Mouse (Mus musculus) kidney, adult 9 months (tissue): ENCODE data around the gene Rab5b.
A peak's percentile ranks its signal among the peaks of the same experiment; 100 is the strongest.

ENCODE experiments used
- DNase-seq: peaks from one replicate; pipeline ENCODE4 v3.0.0; 2022

Gene Rab5b

DNA sequence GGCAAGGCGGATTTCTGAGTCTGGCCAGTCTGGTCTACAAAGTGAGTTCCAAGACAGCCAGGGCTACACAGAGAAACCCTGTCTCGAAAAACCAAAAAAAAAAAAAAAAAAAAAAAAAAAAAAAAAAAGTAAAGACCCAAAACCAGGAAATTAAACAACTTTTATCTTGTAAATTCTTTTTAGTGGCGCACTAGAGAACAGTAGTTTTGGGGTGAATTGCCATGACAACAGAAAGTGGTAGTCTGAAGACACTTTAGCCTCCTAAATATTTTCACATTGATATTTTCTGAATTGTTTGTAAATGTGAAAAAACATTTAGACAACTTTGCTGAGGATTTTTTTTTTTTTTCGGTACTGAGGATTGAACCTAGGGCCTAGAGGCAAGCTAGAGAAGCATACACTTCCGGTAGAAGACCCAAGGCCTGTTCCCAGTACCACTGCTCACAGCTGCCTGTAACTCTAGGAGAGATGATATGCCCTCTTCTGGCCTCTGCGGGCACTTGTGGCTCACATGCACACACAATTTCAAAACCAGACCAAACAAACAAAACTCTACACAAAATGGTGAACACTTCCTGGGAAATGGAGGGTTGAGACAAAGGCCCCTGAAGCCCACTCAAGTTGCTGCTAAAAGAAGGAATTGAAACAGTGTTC, 1.1 kb upstream of the Rab5b start:
- DNase-seq, result no peak

DNA sequence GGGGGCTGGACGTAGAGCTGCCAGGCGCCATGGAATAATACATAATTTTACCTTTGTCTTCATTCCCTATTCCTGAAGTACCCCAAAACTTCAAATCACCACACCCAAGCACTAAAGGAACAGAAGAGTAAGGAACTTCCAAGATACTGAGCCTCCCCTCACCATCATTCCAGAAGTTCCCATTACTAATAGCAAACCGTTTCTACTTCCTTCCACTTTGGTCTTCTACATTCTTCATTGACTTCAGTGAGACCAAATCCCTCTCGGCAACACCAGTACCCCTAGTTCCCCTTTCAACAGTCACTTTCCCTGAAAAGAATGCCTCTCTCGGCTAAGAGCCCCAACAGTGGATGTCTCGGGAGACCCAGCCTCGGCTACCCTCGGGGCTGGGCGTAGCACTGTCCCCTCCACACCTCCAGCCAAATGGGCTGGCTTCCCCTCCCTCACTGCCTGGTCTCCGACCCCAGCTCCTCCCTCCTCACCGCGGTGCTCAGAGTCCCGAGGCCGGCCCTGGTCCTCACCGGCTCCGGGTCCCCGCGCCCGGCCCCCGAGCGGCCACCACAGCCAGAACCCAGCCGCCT, 563 bp downstream of the Rab5b start:
- DNase-seq, result no peak

DNA sequence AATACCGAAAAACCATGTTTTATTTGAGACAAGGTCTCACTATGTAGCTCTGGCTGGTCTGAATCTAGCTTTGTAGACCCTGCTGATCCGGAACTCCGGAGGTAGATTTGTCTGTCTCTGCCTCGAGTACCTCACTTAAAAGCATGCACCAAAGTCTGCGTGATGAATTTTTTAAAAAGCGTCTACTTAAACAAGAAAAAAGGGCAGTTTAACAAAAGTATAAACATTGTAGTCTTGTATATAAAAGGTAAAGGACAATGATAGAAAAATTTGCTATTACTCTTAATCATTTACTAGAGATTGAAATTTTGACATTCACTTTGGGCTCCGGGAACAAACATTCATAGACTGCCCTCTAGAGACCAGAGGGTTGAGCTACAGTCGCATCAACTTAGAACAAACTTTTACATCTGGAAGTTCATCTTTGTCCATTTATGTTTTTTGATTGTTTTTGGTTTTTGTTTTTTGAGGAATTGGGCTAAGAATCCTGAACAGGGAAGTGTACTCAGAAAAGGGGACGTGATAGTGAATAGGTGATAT, 21.5 kb downstream of the Rab5b start:
- peak; percentile 69 for DNase-seq

DNA sequence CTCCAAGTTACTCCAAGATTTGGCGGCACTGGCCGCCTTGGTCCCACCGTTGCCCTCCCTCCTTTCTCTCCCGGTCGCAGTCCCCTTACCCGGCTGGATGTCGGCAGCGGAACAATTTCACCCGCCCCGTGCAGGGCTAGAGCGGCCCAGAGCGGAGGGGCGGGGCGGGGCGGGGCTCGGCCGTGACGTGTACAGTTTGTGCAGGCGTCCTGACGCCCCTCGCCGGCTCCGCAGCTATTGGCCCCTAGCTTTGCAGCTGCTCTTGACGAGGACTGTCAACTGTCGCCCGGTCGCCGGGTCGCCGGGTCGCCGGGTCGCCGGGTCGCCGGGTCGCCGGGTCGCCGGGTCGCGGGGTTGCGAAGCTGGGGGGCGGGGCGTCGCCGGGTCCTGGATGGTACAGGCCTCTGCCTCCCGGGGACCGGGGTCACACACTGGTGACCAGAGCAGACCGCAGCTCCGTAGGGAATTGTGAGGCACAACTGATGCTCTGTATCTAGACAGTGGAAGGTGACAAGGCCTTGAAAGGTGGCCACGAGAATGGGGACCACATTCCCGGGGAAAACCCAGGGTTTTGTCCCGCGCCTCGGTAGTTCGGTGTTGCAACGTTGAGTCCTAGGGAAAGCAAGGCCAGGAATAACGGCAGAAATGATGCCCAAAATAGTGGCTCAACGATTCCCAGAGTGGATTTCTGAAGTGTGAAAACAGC, 22.1 kb downstream of the Rab5b start, which contains the start of gene Suox:
TSS of gene Suox (minus strand) at position 311 of the 706 bp plus-strand sequence.
- peak; percentile 86 for DNase-seq

DNA sequence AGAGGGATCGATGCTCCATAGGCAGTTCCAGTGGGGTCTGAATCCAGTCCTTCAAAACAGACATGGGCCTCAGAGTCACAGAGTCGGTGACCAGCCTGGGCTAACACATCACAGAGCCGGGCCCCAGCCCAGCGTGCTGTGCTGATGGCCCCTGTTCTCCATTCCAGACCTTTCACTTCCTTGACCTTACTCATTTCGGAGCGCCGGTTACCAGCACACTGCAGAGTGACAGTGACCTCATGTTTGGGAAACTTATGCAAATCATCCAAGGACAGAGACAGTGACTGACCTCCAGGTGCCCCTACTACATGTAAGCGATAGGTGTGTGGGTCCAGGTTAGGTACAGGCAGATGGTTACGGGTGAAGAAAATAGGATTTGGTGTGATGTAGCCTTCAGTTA, 24.9 kb downstream of the Rab5b start:
- DNase-seq, result no peak

DNA sequence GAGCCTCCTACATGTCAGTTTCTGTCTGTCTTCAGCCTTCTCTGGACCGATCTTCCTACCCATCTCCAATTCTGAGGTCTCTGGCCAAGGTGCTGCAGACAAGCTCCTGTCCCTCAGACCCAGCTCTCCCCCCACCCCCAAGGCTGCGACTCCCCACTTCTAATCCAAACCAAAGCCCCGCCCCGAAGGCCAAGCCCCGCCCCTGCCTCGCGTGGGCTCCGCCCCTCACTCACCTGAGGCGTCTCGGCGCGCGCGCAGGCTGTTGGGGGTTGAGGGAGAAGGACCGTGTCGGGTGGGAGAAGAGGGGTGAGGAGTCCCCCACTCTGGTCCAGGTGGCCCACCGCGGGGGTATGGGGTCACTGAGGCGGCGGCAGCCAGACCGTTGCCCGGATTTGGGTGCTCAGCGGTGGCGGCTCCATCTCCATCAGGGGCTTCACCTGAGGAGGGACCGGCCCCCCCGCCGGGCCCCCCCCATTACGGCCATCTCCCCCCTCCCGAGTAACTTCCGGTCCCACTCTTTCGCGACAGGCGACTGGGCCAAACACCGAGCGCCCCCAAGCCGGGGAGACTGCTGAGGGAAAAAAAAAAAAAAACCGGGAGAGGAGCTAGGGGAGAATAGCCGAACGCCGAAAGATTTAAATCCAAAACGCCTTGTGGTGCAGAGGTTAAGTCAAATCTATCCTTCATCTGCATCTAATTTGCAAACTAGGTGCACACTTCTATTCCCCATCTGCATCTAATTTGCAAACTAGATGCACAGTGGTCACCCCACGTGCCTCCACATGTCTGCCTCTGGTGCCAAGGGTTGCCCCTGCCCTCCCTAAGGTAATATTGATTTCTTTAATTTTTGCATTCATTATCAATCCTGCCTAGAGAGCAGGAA, 27.0 kb downstream of the Rab5b start:
- DNase-seq, result peak; percentile 84

DNA sequence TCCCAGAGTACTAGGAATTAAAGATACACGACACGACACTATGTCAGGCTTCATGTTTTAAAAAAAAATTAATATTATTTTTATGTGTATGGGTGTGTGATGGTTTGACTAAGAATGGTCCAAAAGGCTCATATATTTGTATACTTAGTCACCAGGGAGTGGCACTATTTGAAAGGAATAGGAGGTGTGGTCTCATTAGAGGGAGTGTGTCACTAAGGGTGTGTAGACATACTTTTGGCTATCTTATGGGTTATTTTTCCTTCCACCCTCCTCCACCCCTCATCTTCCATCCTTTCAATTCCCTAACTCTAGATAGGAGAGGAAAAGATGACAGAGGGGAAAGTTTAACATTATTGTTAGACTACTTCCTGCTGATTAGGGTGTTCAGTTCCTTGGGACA, 30.3 kb downstream of the Rab5b start:
- DNase-seq, result no peak

DNA sequence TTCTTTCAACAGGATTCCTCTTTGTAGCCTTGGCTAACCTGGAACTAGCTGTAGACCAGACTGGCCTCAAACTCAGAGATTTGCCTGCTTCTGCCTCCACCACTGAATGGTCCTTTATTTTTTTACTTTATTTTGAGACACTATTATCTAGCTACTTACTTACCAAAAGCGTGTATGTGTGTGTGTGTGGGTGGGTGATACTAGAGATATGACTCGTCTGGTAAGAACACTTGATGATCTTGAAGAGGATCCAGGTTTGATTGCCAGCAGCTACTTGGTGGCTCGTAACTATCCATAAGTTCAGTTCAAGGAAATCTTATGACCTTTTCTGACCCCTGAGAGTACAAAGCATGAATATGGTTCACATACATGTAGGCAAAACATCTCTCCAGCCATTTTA, 30.8 kb downstream of the Rab5b start:
- DNase-seq, result no peak

DNA sequence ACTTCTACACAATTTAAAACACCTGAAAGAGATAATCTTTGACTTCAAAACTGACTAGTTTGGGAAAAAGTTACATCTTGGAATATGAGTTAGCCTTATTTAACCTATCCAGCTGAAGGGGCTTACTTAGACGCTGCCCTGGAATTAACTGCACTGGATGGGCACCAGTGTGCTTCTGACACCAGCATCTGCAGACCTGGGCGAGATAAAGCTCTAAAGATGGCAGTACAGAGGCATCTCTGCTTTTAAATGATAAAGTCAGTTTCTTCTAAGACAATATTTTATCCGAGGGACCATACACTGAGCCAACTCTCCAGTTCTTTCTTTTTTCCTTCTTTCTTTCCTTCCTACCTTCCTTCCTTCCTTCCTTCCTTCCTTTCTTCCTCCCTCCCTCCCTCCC, 31.3 kb downstream of the Rab5b start:
- no peak for DNase-seq

DNA sequence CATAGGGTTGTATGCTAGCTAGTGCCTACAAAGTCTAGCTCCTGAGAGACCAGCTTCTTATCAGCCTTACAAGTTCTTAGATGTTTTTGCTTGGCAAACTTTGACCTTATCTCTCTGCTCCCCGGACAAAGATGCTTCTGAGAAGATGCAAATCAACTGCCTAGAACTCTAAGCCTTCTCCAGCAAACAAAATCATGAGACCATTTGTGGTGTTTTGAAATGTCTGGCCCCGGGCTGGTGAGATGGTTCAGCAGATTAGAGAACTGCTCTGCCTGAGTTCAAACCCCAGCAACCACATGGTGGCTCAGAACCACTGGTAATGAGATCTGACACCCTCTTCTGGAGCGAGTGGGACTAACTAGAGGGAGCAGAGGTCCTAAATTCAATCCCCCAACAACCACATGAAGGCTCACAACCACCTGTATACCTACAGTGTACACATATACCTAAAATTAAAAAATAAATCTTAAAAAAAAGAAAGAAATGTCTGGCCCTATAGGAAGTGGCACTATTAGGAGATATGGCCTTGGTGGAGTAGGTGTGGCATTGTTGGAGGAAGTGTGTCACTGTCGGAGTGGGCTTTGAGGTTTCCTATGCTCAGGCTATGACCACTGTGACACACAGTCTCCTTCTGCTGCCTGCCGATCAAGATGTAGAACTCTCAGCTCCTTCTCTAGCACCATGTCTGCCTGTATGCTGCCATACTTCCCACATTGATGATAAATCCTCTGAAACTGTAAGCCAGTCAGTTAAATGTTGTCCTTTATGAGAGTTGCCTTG, 32.4 kb downstream of the Rab5b start:
- DNase-seq, result no peak

DNA sequence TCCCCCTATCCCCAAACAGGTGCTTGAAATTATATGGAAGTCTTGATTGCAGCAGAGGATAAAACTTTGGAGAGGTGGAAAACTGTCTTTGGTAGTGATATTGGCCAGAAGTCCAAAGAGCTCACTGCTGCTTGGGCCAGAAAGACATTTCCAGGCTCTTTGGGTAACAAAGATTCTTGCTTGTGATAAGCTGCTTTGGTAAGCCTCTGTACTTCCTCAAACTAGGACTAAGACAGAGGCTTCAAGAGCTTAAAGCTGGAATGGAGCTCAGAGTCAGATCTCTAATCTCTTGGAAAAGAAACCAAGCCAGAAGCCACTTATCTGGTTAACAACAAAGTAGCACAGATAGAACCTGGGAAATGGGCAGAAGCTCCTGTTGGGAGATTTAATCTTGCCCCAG, 33.6 kb downstream of the Rab5b start:
- DNase-seq, result no peak

DNA sequence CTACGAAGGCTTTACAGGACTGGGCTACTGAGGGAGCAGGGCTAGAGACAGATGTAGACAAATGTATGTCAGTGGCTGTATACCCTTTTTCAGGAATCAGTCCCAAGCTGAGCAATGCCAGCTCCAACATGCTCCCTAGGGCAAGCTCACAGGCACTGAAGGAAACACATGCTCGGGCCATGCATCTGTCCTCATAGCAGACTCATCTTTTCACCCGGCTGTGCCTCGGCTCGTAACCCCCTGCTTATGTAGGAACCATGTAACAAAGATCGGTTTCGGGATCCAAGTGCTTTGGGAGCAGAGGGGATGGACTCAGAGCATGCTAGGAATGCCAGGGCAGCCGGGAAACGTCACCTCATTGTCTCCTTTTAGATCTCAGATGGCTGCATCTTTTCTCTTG, 36.6 kb downstream of the Rab5b start:
- no peak for DNase-seq

DNA sequence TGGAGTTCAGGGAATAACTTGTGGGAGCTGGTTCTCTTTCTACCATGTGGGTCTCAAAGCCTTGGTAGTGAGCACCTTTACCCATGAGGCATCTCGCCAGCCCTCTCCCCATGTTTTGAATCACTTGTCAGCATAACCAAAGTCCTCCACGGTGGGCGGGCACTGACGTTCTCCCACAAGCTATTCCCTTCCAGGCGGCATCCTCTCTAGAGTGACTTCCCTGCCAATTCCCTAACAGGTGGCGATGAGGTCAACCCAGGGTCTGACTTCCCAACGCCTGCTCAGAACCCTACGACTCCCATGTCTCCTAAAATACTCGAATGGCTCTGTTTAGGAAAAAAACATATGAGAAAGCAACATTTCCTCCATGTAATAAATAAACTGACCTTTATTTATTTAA, 38.2 kb downstream of the Rab5b start:
- DNase-seq, result peak; percentile 62

DNA sequence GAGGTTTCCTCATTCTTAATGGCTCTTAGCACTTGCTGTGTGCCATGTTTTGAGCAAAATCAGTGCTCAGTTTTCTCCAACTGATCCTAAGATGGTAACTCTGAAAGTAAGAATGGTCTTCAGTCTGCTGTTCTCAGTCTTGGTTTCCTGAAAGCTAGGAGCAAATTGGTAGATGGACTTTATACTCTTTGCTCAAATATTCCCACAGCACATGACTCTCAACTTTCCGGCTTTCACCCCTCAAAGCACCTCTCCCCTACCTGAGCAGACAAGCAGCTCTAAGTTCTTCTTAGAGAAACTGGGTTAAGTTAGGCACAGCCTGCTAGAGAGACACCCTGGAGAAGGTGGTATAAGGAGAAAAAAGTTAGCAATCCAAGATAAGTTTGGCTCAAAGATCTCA, 39.3 kb downstream of the Rab5b start:
- peak; percentile 66 for DNase-seq

DNA sequence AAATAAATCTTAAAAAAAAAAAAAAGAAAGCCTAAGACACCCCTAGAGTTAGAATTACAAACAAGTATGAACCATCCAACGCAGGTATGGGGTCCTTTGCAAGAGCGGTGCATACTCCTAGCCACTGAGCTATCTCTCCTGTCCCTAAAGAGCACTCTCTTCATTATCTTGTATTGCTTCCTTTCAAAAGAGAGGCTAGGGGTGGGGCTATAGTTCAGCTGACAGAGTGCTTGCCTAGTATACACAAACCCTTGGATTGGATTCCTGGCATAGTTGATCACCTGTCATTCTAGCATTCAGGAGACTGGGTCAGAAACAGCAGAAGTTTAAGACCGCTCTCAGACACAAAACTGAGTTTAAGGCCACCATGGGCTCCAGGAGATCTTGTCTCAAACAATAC, 40.8 kb downstream of the Rab5b start:
- no peak for DNase-seq

DNA sequence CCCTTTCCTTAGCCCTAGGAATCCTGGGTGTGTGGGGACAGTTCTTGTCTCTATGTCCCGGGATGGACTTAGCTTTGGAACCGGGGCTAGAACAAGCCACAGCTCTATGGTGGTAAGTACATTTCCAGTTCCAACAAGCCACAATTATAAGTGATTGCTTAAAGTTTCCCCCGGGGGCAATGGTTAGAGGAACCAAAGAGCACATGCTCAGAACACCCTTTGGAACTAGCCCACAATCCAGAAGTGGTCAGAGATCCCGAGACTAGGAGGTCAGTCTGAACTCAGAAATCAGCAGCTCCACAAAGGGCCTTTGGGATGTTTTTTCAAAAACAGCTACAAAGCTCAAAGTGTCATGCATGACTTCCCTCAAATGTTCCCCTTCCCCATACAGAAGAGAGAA, 42.2 kb downstream of the Rab5b start:
- peak; percentile 89 for DNase-seq

DNA sequence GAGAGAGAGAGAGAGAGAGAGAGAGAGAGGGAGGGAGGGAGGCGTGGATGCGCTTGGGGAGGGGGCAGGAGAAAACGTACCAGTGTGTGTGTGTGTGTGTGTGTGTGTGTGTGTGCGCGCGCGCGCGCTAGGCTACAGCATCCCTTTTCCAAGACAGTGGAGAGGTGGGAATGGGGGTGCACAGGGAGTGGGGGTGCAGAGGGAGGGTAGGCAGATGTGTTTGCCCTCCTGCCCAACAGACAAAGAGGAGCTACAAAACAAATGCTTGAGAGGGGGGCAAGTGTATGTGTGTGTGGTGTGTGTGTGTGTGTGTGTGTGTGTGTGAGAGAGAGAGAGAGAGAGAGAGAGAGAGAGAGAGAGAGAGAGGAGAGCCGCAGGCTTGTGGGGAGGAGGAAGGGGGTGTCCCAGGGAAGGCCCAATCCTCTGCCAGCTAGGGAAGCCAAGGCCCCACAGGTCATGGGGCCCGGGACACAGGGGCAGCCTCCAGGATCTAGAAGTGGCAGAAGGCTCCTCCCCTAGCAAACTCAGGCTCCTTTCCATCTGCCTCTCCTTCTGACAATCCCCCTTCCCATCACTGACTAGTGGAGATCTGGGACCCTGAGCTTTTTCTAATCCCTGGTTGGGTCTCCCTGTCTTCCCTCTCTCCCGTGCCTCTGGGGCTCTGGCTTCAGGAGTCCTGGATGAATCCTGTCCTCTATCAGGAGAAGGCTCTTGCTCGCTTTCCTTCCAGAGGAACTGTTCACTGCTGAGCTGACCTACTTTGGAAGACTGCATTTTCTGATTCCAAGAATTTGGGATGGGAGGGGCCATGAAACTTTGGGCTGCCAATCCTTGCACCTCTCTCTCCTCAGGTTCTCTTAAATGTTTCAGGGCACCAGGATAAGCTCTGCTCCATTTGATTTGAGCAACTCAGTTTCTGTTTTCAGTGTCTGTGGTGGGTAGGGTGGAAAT, 49.6 kb downstream of the Rab5b start:
- DNase-seq, result peak; percentile 53

DNA sequence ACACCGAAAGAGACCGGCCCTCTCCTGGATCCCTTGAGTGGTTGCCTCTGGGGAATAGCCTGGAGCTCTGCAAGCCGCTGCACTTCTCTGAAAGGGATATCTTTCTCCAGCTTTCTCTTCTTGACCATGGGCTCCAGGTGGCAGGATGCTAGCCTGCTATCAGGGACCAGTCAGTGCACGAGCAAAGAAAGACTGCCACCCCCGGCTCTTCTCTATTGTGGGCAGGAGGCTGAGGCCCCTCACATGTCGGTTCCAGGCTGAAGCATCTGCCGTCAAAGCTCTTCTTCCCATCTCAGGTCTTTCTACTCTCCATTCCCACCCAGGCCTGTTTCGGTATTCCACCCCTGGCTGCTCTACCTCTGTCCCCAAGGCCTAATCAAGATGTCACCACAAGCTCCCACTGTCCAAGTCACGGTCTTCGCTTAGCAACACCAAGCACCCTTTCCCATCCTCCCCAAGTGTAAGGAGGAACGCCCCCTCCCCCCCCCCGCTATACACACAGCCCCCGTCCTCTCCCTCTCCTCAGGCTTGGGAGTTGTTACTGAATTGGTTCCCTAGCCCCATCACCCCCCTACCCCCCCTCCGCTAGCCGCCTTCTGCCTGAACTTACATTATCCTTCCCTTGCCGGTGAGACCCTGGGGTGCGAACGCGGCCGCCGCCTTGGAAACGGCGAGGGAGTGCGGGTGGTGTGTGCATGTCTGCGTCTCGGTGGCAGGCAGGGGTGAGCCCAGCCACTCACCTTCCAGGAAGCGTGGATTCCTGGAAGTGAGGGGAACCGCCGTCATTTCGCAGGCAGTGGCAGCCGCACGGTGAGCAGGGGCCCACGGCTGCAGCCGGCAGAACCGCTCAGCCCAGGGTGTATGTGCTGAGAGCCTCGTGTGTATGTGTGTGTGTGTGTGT, 50.7 kb downstream of the Rab5b start, which contains the start of gene Ikzf4:
TSS of gene Ikzf4 (minus strand) at position 881 of the 901 bp plus-strand sequence.
- peak; percentile 26 for DNase-seq

DNA sequence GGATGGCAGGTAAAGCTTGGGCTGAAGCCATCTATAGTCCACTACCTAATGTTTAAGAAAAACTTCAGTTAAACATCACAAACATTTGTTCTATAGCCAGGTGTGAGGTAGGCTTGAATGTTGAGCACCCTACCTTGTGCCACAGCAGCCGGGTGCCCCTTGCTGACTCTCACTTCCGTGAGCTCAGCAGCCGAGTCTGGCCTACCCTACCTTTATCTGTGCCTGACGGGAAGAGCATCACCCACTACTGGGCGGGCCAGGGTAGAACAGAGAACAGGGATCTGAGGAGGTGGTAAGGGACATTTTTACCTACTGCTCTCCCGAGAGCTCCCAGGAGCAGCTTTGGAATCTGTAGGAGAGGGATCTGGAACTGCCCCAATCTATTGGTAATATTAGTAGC, 53.3 kb downstream of the Rab5b start:
- no peak for DNase-seq

DNA sequence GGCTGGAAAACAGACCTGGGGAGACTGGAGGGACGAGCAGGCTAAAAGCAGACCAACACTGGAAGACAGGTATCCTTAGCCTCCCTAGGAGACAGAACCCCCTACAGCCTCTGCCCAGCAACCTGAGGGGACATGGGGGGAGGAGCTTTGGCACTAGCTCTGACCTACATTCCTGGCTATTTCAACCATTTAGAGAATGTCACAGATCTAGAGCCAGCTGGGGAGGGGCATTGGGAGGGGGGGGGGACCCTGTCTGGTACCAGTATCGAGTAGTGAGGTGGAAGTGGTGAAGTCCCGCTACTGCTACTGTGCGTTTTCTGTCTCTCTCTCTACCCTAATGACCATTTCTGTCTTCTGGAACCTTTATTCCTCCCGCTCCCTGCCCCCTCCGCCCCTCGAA, 54.2 kb downstream of the Rab5b start:
- peak; percentile 30 for DNase-seq
